Mouse (Mus musculus) CH12.LX (cell line): Measurements from ENCODE around the gene Nr1h4.

ENCODE experiments used
- BHLHE40 ChIP-seq: IDR thresholded peaks from 2 replicates; pipeline ENCODE4 v1.6.1; 2011; ENCODE audit warnings: mild to moderate bottlenecking, low read depth, low read length, improper control_type of control experiment
- CTCF ChIP-seq, 2 experiments: IDR thresholded peaks in 1 of 2; conservative IDR thresholded peaks in 1 of 2; 2 replicates each; pipeline ENCODE4 v1.5.1; 2011 to 2012; ENCODE audit warnings: low read depth in 2 of 2, low read length in 2 of 2, improper control_type of control experiment in 1 of 2, inconsistent platforms in 1 of 2, mild to moderate bottlenecking in 1 of 2, moderate library complexity in 1 of 2
- HCFC1 ChIP-seq: IDR thresholded peaks from 2 replicates; pipeline ENCODE4 v1.6.1; 2012; ENCODE audit warnings: low read depth, mild to moderate bottlenecking, inconsistent platforms, low read length, improper control_type of control experiment
- MAX ChIP-seq: IDR thresholded peaks from 2 replicates; pipeline ENCODE4 v1.6.1; 2011; ENCODE audit warnings: low read length, improper control_type of control experiment
- MXI1 ChIP-seq: IDR thresholded peaks from 2 replicates; pipeline ENCODE4 v1.6.1; 2011; ENCODE audit warnings: mild to moderate bottlenecking, low read depth, low read length, improper control_type of control experiment
- MYC ChIP-seq: IDR thresholded peaks from 2 replicates; pipeline ENCODE4 v1.6.1; 2011; ENCODE audit warnings: low read depth, mild to moderate bottlenecking, improper control_type of control experiment, low read length
- NELFE ChIP-seq: IDR thresholded peaks from 2 replicates; pipeline ENCODE4 v1.6.1; 2011; ENCODE audit warnings: low read depth, low read length, improper control_type of control experiment
- NRF1 ChIP-seq: IDR thresholded peaks from 2 replicates; pipeline ENCODE4 v1.6.1; 2014; ENCODE audit warnings: low read depth, mild to moderate bottlenecking, inconsistent platforms, low read length, improper control_type of control experiment, moderate library complexity
- POLR2A ChIP-seq: IDR thresholded peaks from 2 replicates; pipeline ENCODE4 v1.6.1; 2011; ENCODE audit warnings: low read depth, mild to moderate bottlenecking, improper control_type of control experiment, low read length
- SIN3A ChIP-seq: IDR thresholded peaks from 2 replicates; pipeline ENCODE4 v1.6.1; 2012; ENCODE audit warnings: low read length, improper control_type of control experiment, inconsistent platforms
- TCF12 ChIP-seq: IDR thresholded peaks from 2 replicates; pipeline ENCODE4 v1.6.1; 2014; ENCODE audit warnings: low read depth, mild to moderate bottlenecking, inconsistent platforms, low read length, improper control_type of control experiment
- USF1 ChIP-seq: IDR thresholded peaks from 2 replicates; pipeline ENCODE4 v1.6.1; 2014; ENCODE audit warnings: low read depth, mild to moderate bottlenecking, inconsistent platforms, low read length, improper control_type of control experiment
- ZC3H11A ChIP-seq: IDR thresholded peaks from 2 replicates; pipeline ENCODE4 v1.6.1; 2012; ENCODE audit warnings: low read depth, mild to moderate bottlenecking, inconsistent platforms, low read length, improper control_type of control experiment
- ZNF384 ChIP-seq: IDR thresholded peaks from 2 replicates; pipeline ENCODE4 v1.6.1; 2012; ENCODE audit warnings: low read depth, low read length, improper control_type of control experiment, inconsistent platforms

DNA sequence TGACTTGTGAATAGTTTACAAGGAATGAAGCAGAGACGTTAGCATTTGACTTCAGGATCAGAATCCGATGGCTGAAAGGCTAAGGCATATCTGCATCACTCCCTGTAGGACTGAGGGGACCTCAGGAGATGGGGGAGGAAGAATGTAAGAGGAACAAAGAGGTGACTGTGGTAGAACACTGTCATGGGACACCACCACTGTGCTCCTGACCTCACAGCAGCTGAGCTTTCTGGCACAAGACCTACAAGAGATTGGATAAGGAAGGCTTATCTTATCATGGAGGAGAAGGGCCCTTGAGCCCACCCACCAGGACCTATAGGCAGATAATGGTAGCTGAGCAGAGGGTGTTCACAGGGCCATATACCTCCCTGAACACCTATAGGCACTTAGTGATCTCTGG, 24.8 kb downstream of the Nr1h4 start:
- TF ChIP-seq SIN3A (no peak), NELFE (no peak), ZNF384 (no peak), MXI1 (no peak), CTCF (conservative IDR thresholded peaks at IDR 0.05 in 1 of 2, IDR thresholded peaks at IDR 0.05 in 1 of 2; ENCODE audit: low read depth in 2 of 2, low read length in 2 of 2) (no peak), POLR2A (no peak), HCFC1 (no peak), BHLHE40 (no peak), TCF12 (no peak), MAX (no peak), MYC (no peak), USF1 (no peak), NRF1 (no peak), ZC3H11A (no peak)
